Mouse (Mus musculus): ENCODE measurements around the gene Ltv1.
"Not testable (repeated sequence)": the region's sequence is repeated elsewhere in the genome, so short reads cannot be mapped to it uniquely, and the experiment has no call there.

The Ltv1 gene

GRCm38 (mm10) chr10:13193496-13193895 lies 528 bp upstream of the Ltv1 start:
- DNase-seq (ENCODE audit: low spot score) = not testable (repeated sequence)

GRCm38 (mm10) chr10:13189881-13190280 lies 3.1 kb downstream of the Ltv1 start:
- DNase-seq (ENCODE audit: low spot score) = no peak

GRCm38 (mm10) chr10:13186754-13187153 lies 6.2 kb downstream of the Ltv1 start:
- no peak for DNase-seq (ENCODE audit: low spot score)

GRCm38 (mm10) chr10:13184170-13184766 lies 8.7 kb downstream of the Ltv1 start:
- DNase-seq (ENCODE audit: low spot score) = no peak

DNA sequence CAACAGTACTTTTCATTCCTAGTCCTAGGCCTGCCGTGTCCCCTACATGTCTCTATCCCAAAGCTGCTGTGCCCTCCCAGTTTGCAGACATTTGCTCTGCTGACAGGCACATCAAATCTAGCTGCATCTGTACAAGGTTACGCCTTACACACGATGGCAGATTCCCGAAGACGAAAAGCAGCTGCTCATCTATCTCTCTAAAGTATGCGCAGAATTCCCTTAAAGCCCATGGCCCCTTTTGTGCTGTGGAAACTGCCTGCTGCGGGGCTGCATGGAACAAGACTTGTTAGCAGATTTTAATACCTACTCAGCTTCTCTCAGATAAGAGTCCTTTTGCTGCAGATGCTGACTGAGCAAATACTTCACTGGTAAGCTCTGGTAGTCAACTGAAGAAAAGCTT lies 12.8 kb downstream of the Ltv1 start:
- DNase-seq (ENCODE audit: low spot score) = no peak

- DNase-seq (ENCODE audit: low spot score) = no peak
Observed at GRCm38 (mm10) chr10:13177973-13178624, 14.9 kb downstream of the Ltv1 start, which contains the start of gene Zc2hc1b. Zc2hc1b (minus strand) TSS chr10:13178023.

- no peak for DNase-seq (ENCODE audit: low spot score)
Observed at GRCm38 (mm10) chr10:13175866-13176265, 17.1 kb downstream of the Ltv1 start.

DNA sequence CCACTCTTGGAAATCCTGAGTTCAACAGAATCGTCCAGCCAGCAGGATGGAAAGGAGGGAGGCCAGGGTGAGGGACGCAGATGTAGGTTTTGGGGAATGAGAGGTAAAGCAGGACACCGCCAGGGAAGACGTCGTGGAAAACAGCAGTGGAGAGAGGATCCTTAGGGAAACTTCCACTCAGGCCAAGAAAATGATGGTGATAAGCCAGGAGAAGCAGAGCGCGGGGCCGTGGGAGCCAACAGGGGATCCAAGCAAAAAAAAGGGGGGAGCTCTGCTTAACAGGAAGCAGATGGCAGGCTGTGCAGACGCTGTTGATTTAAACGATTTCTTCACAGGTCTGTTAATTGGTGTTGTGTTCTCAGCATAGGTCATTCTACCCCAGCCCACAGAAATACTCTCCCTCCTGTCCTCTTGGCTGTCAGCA lies 20.2 kb downstream of the Ltv1 start:
- DNase-seq (ENCODE audit: low spot score) = no peak

GRCm38 (mm10) chr10:13171461-13171860 lies 21.5 kb downstream of the Ltv1 start:
- DNase-seq (ENCODE audit: low spot score) = no peak

- DNase-seq (ENCODE audit: low spot score) = no peak
Observed at GRCm38 (mm10) chr10:13170739-13171448, 22.1 kb downstream of the Ltv1 start.

- DNase-seq (ENCODE audit: low spot score) = no peak
Observed at GRCm38 (mm10) chr10:13168461-13168860, 24.5 kb downstream of the Ltv1 start.

DNA sequence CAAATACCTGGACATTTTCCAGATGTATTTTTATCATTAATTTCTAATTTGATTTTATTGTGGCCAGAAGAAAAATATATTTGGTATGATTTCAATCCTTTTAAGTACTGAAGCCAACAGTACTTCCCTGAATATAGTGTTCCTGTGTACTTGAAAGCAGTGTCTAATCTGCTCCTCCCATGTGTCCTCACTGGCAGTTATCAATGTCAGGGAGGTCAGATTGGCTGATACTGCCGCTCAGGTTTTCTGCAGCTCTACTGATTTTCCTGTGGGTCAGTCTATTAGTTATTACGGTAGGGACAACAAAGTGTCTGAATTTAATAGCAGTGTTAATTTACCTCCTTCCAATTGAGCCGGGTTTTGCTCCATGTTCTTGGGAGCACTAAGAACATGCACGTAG lies 30.9 kb downstream of the Ltv1 start:
- DNase-seq (ENCODE audit: low spot score) = no peak

GRCm38 (mm10) chr10:13160913-13161312 lies 32.1 kb downstream of the Ltv1 start:
- DNase-seq (ENCODE audit: low spot score) = no peak

GRCm38 (mm10) chr10:13155377-13155776 lies 37.6 kb downstream of the Ltv1 start:
- no peak for DNase-seq (ENCODE audit: low spot score)

DNA sequence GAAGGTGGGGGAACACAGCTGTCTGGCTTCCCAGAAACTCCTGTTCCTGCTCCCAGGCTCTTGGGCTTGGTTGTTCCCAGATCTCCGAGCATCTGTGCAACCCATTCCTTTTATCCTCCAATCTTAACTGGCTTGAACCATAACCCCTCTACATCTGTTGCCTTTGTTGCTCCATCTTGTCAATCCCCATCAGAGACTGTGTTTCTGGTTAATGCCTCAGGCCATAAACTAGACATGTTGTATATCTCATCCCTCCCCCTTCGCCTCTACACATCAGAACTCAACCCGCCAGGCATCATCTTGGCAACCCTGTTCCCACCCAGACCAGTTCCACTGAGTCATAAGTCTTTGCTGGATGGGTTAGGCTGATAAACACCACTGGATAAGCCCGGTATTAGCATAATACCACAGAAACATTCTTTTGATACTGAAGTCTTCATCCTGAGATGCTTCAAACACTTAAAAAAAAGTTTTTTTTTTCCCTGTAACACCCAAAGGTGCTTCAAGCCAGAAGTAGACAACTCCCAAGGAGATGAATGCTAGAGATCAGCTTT lies 40.1 kb downstream of the Ltv1 start:
- no peak for DNase-seq (ENCODE audit: low spot score)

- DNase-seq (ENCODE audit: low spot score) = no peak
Observed at GRCm38 (mm10) chr10:13151353-13151752, 41.6 kb downstream of the Ltv1 start.

- DNase-seq (ENCODE audit: low spot score) = no peak
Observed at GRCm38 (mm10) chr10:13150435-13150834, 42.5 kb downstream of the Ltv1 start.

DNA sequence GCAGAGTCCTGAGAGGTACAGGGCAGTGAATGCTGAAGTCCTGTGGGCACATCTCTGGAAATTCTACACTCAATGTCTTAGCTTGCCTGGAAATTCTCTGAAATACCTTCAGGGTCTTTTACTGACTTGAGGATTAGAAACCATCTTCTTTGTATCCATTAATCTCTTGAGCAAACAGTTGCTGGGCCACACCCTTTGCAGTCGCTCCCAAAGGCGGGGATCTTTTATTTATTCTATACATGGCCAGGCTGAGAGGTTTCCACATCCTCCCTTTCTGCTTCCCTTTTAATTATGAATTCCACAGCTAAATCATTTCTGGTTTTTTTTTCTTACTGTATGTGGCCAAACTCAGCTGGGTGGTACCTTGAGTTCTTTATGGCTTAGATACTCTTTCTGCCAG lies 52.5 kb downstream of the Ltv1 start:
- no peak for DNase-seq (ENCODE audit: low spot score)

GRCm38 (mm10) chr10:13137906-13138305 lies 55.1 kb downstream of the Ltv1 start:
- DNase-seq (ENCODE audit: low spot score) = no peak

- no peak for DNase-seq (ENCODE audit: low spot score)
Observed at GRCm38 (mm10) chr10:13135751-13136150, 57.2 kb downstream of the Ltv1 start.

DNA sequence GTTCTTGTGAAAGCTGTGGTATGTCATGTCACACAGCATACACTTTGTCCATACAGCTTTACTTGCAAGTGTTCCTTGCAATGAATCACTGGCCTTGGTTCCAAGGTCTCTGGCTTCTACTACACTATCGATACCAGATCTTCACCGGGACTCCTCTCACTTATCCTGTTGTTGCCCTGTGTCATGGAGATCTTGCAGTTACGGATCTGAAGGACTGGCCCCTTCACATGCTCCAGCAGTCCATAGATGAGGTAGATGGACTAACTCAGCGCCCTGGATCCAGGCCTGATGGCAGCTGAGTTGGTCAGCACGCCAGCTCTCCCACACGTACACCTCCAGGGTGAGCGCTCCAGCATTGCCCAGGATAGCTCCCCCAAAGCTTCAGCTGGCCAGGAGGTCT lies 57.7 kb downstream of the Ltv1 start:
- DNase-seq (ENCODE audit: low spot score) = no peak

- DNase-seq (ENCODE audit: low spot score) = no peak
Observed at GRCm38 (mm10) chr10:13133850-13134249, 59.1 kb downstream of the Ltv1 start.

All from ovary, adult 18-20 months (tissue).